Mouse (Mus musculus) G1E (cell line): ENCODE results near the gene Dync1i1.

Experiments
- CTCF ChIP-seq: IDR thresholded peaks from 2 replicates; pipeline ENCODE4 v1.5.1; 2012; ENCODE audit warnings: low read depth, low read length, inconsistent platforms, mixed read lengths
- GATA1 ChIP-seq: IDR thresholded peaks from 2 replicates; pipeline ENCODE4 v1.6.1; 2012; ENCODE audit warnings: borderline replicate concordance, low read length, inconsistent platforms, mixed read lengths
- POLR2AphosphoS5 ChIP-seq: IDR thresholded peaks from 2 replicates; pipeline ENCODE4 v1.6.1; 2012; ENCODE audit warnings: low read depth, low read length, inconsistent platforms; ENCODE audit not compliant: insufficient replicate concordance
- TAL1 ChIP-seq: conservative IDR thresholded peaks from 2 replicates; pipeline ENCODE4 v1.6.1; 2012; ENCODE audit warnings: low read depth, low read length, inconsistent platforms, mixed read lengths

- no peak for TF ChIP-seq CTCF
- TF ChIP-seq POLR2AphosphoS5: no peak
- no peak for TF ChIP-seq GATA1
- no peak for TF ChIP-seq TAL1
Observed at GRCm38 (mm10) chr6:6067201-6067600, 341.8 kb downstream of the Dync1i1 start.
